Mouse (Mus musculus) olfactory bulb, adult 2 months (tissue): ENCODE measurements around the gene Btbd9.

Source experiments
- CTCF ChIP-seq: fragments of 200-500 bp; IDR thresholded peaks from 2 replicates; pipeline ENCODE4 v1.5.1; 2012; ENCODE audit warnings: low read depth, mild to moderate bottlenecking, low read length, moderate library complexity; ENCODE audit not compliant: insufficient read depth
- POLR2A ChIP-seq: fragments of 200-500 bp; IDR thresholded peaks from 2 replicates; pipeline ENCODE4 v1.6.1; 2012; ENCODE audit warnings: mild to moderate bottlenecking, low read depth, low read length, moderate library complexity; ENCODE audit not compliant: insufficient read depth

GRCm38 (mm10) chr17:30383649-30384048 lies 192.6 kb downstream of the Btbd9 start:
- TF ChIP-seq POLR2A (no peak), CTCF (no peak)
